Mouse (Mus musculus): ENCODE results near the gene Anapc1. TPM values are rescaled to one million over a fixed set of nuclear protein-coding genes. Genes with fewer than 3 reads are reported as not detected.

Gene Anapc1
- total RNA-seq, 2 experiments from 2014 or later: 59.3 to 67.9 TPM

DNA sequence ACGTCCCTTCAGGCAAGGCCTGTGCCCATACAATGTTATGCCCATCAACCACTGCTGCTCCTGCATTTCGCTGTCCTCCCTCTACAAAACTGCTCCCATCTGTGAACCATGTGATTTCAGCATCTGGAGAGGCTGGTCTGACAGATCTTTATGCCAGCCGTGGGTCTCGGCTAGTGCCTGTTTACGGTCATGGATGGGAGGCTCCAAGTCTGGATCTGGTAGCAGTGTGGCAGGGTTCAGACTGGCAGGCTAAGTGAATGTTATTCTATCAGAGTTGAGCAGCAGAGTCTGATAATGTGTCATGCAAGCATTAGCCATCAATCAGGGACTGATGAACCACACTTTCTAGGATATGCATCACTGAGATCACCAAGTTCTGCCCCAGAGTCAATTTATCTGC lies 104.3 kb downstream of the Anapc1 start:
- DNase-seq (ENCODE audit: low spot score in 2 of 2): no peak
- intact Hi-C loops (cut with DNase I): loop anchor here (10.0 kb wide), 1 partner anchor 878 kb away; no protein-coding TSS in a partner anchor

DNA sequence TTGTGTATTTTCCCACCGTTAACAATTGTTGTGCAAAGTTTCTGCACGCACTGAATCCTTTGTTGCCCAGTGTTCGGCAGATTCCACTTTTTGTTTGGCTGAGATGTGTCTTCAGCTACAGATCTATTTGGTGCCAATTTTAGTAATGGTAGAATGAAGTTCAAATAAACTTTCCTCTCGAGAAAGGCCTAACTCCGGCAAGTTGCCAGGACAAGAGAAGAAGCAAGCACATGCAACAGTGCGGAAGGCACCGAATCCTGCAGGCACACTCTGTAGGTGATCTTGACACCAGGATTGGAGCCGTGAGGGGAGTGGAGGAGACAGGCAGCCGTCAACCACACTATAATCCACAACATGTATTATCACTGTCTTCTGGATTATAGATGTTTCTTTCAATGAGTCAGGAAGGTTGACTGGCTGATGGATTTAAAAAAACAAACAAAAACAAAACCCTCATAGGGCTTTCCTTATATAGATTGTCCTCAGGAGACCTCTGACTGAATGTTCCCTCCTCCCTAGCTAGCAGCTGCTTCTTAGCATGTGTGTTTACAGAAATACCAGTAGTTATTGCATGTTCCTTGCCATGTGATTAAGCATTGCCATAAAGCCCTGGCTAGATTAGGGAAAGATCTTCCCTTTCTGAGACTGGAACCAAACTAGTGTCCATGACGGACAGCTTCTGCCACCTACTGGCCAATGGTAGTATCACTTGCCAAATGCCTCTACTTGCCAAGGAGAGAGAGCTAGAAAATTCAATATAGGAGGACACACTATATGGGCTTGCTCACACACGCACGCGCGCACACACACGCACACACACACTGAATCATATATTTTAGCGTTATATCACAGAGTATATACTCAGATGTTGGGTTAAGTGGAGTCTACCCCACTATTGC lies 114.2 kb downstream of the Anapc1 start:
- intact Hi-C loops (cut with DNase I): loop anchor here (1.0 to 5.0 kb wide), 3 partner anchors 171 to 684 kb away; no protein-coding TSS in a partner anchor
- DNase-seq (ENCODE audit: low spot score in 2 of 2): peak; percentile 82 to 89

GRCm38 (mm10) chr2:128571001-128571400 lies 116.2 kb downstream of the Anapc1 start:
- DNase-seq (ENCODE audit: low spot score in 2 of 2): no peak
- intact Hi-C loops (cut with DNase I): loop anchor here (5.0 kb wide), 2 partner anchors 169 to 449 kb away; no protein-coding TSS in a partner anchor

- no peak for DNase-seq (ENCODE audit: low spot score in 2 of 2)
These were observed 118.7 kb downstream of the Anapc1 start for GRCm38 (mm10) chr2:128568490-128568889.

DNA sequence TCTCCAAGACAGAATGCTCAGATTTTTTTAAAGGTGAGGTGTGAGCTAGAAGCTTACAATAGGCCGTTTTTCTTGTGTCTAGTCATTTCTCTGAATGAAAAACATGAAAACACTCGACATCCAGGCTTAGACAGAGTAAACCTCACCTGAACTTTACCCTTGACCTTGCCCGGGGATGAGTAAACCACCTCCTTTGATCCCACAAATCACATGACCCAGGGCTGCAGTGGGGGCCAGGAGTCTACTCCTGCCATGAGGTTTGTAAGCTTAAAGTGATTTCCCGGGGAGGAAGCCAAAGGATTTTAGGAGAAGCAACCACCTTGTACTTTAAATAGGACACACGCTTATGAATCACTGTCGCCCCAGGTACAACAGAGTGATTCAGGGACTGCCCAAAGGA lies 119.2 kb downstream of the Anapc1 start:
- no peak for DNase-seq (ENCODE audit: low spot score in 2 of 2)
- intact Hi-C loops (cut with DNase I): no loop called here

More at GRCm38 (mm10) chr2:128568490-128568889, 118.7 kb downstream of the Anapc1 start:
- intact Hi-C loops (cut with DNase I): no loop called here

- intact Hi-C loops (cut with DNase I): no loop called here
- peak in 1 of 2 experiments; percentile 12 for DNase-seq (ENCODE audit: low spot score in 2 of 2)
These were observed 120.7 kb downstream of the Anapc1 start for GRCm38 (mm10) chr2:128566304-128567147.

DNA sequence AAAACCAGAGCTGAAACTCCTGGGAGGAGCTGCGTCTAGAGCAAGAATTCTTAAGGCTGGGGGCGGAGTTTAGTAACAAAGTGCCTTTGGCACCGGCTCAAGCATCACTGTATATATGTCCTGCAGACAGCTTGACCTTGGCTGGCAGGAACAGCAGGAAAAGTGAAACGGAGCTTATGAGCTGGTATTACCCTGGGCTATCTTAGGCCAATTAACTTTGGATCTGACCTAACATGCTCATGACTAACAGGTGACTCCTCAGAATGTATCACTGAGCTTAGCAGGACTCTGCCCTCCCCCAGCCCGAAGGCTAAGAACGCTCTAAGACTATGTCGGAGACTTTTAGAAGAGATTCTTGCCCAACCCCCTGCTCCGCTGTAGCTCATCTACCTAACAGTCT lies 121.3 kb downstream of the Anapc1 start:
- intact Hi-C loops (cut with DNase I): no loop called here
- DNase-seq (ENCODE audit: low spot score in 2 of 2): no peak

DNA sequence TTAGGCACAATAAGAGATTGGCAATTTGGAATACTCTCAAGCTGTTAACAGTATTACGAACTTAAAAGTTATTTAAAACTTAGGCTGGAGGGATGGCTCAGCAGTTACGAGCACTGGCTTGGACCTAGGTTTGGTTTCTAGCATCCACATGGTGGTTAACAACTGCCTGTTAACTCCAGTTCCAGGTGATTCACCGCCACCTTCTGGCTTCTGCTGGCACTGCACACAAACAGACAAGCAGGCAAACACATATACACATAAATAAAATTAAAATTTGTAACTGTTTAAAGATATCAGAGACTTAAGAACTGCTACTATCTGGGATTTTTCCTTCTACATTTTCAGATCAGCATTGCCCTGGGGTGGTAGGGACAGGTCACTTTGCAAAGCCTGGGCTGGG lies 123.0 kb downstream of the Anapc1 start:
- DNase-seq (ENCODE audit: low spot score in 2 of 2): no peak

More for the DNA sequence above, 123.0 kb downstream of the Anapc1 start:
- intact Hi-C loops (cut with DNase I): no loop called here

Other genes starting within 250 kb of the Anapc1 start
- gene Spdye4c, start 96.2 kb downstream of the Anapc1 start, total RNA-seq (2021): not detected
- gene Mertk, start 11.6 kb upstream of the Anapc1 start, total RNA-seq (2021): 10 to 100 TPM; 32.3 to 36.8 TPM
- 10 to 100 TPM; 34.9 to 35.7 TPM for gene Tmem87b, start 130.7 kb upstream of the Anapc1 start, total RNA-seq (2021)
- 1 to 10 TPM; 2.2 to 2.9 TPM for gene Fbln7, start 175.6 kb upstream of the Anapc1 start, total RNA-seq (2021)

Data from left cerebral cortex, postnatal 25 days (tissue).